Mouse (Mus musculus): ENCODE measurements around the gene Gmds. TPM values are rescaled to one million over a fixed set of nuclear protein-coding genes. Genes with fewer than 3 reads are reported as not detected.
A peak's percentile ranks its signal among the peaks of the same experiment; 100 is the strongest.

Gmds gene
- total RNA-seq, 2 experiments from 2014 or later = 5.5 to 8.8 TPM

GRCm38 (mm10) chr13:31874427-31874826, 464.1 kb downstream of the Gmds start:
- DNase-seq = no peak

DNA sequence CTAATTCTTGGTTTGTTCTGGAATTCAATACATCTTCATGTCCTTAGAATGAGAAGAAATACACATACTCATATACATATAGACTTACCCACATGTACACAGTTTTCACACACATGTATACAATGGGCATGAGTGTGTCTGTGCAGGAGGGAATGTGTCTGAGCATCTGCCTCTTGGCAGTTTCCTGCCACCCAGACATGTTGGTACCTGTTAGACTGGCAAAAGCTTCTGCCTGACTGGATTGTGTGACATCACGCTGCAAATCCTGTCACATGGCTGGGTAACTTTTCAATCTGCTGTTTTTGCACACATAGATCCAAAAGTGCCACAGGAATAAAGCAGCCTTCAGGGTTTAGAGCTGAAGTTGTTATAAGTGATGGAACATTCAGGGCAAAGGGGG, 465.3 kb downstream of the Gmds start:
- no peak for DNase-seq

DNA sequence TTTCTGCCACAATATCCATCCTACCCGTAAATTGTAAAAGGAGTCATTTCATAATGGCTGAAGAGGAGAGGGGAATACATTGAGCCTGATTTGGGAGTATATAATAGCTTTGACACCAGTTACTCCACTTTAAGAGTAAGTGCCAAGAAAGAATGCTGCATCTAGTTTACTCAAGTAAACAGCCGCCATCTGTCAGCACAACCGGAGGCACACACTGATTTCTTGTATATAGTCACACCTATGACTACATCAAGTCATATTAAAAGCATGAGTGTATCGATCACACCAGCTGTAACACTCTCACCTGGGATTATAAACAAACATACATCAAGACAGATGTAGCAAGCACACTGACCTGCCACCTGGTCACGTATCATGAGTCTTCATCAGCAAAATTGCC, 473.8 kb downstream of the Gmds start:
- DNase-seq = no peak

GRCm38 (mm10) chr13:31863461-31863860, 475.1 kb downstream of the Gmds start:
- no peak for DNase-seq

DNA sequence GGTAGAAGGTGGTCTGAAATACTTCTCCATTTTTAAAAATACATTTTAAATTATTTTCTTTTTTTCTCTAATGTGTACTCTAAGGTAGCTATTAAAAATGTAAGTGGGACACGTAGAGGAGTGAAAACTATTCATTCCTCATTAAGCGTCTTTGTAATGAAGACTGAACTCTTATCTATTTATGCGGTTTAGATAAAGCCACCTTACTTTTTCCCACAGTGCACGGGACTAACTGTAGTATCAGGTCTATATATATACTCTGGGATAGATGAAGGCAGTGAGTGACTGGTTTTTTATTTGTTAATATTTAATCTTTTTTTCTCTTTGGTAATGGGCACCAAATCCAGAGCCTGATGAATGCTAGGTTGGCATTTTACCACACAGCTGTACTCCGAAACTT, 478.3 kb downstream of the Gmds start:
- DNase-seq = no peak

- DNase-seq = no peak
Observed at GRCm38 (mm10) chr13:31854000-31854399, 484.5 kb downstream of the Gmds start.

DNA sequence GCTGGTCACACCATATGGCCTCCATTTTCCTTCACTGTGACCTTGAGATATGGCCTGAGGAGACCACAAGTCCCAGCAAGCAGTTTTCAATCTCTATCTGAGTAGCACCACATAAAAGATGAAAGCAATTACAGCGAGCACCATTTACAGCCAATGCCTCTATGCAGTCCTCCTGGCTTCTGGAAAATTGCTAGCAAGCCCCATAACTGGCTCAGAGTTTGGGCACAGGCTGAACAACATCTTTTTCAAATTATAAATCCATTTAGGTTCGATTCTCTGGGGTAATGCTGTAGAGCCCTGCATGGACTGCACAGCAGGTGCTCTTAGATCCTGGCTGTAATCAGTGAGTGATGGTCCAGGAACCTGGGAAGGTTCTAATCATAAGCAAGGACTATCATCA, 485.0 kb downstream of the Gmds start:
- no peak for DNase-seq

DNA sequence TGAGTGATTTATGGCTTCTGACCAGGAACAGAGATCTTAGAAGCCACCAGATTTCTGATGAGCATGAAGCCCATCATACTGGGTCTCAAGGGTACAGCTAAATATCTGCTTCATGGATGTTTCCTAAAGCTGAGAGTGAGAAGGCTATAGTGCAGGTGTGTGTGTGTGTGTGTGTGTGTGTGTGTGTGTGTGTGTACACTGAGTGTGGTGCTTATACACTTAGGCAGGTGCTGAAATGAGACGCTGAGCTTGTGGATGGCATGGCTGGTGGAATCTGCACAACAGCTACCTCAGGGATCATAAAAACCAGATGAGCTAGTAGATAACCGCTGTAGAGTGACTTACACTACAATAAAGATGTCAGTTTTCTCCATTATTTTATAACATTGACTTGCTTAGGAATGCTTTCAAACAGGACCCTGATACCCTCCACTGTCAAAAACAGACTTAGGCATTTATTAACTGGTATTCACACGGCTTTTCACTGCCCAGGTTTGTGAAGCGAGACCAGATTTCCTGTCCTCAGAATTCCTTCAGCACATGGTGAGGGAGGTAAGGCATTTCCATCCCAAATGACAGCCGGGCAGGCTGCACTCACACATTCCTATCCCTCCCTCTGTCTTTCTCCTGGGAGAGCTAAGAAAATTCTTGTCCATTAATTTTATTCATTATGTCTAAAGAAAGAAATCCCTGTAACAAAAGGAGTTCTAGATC, 489.1 kb downstream of the Gmds start:
- DNase-seq = no peak

DNA sequence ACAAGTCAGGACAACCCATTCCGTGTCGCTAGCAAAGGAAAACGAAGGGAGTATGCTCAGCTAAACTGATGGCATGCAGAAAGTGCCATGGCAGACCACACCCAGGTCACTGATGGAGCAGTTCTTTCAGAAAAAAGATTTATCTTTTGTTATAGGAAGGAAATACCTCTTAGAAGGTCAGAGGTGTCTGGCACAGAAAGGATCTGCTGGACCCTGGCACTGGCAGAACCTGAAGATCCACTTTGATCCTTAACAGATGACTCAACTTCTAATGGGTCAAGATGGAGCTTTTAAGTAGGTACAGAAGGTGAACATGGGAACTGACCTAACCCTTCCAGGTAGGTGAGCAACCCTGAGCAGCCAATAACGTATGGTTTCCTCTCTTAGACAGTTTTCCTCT, 502.7 kb downstream of the Gmds start:
- no peak for DNase-seq

GRCm38 (mm10) chr13:31830332-31830731, 508.2 kb downstream of the Gmds start:
- peak; percentile 40 for DNase-seq

- no peak for DNase-seq
Observed at GRCm38 (mm10) chr13:31828446-31828845, 510.1 kb downstream of the Gmds start.

- DNase-seq = no peak
Observed at GRCm38 (mm10) chr13:31827820-31828332, 510.7 kb downstream of the Gmds start.

- DNase-seq = no peak
Observed at GRCm38 (mm10) chr13:31827160-31827559, 511.4 kb downstream of the Gmds start.

DNA sequence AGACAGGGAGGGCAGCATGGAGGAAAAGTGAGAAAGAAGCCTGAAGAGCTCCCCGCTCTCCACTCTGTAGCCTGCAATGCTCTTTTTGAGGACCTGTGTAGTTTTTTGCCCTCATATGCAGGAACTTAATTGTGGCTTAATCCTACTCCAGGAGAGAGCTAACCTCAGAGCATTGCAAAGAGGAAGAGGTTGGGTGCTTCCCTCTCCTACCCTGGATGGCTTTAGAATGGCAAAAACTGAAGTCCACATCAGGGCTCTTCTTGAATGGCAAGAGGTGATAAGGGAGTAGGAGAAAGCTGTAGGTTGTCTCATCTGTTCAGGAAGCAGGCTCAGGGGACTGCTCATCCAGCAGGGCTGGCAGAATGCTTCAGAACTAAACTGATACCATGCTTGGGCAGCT, 513.4 kb downstream of the Gmds start:
- DNase-seq = no peak

GRCm38 (mm10) chr13:31823316-31823715, 515.2 kb downstream of the Gmds start:
- no peak for DNase-seq

DNA sequence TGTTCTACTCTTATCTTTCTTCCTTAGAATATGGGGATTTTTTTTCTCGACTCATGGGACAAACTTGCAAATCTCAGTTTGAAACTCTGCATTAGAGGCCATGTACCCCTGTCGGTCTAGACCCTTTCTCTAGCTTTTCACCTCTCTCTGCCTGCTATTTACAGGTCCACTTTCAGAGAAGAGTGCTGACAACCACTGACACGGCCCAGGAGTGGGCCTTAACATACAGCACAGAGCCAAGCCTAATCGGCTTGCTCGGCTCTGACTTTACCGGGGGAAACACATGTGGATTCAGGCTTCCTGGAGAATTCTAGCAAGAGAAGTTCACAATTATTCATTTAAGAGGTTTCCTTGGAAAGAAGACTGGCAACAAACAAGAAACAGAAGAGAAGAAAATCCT, 517.5 kb downstream of the Gmds start:
- DNase-seq = no peak

DNA sequence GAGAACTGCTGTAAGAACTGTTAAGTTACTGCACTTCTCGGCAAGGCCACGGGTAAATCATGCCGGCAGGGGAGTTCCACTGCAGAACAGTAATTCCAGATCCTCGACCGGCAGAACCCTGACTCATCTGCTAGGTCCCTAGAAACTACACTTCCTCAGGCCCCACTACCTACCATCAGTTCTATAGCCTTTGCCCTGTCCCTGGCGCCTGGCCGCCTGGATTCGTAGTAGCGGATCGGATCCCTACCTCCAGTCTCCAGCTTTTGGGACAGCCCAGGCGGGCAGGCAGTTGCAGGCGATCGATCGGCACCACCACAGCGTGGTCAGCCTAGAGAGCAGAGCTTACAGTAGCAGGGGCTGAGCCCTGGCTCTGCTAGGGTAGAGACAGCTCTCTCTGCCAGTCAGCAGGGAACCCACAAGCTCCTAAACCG, 517.9 kb downstream of the Gmds start:
- peak; percentile 68 for DNase-seq

DNA sequence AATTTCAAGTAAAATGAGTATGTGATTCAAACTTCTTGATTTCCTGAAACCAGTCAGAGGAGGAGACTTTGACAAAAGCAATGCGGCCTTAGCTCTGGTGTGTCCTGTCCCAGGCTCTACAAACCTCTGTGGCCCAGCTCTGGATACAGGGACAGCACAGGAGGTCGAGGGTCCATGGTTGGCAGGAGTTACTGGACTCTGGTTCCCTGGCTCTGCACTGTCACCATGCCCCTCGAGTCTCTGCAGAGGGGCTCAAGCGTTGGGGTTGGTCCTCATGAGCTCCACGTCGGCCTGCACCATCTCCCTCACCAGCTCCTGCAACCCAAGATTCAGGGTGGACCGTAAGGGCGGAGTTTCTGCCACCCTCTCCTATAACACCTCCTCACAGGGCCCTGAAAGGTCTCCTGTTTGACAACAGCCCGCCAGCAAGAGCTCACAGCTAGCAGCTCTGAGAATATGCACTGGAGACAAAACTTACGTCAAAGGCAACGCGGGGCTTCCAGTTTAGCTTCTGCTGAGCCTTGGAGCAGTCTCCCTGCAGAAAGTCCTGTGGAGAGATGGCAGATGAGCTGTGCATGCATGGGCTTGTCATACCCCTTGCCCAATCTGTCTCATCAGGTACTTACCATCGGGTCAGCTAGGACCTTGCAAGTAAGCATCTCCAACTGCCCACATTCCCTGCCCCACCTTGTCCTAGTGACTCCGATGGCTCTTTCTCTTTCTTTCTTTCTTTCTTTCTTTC, 518.7 kb downstream of the Gmds start:
- no peak for DNase-seq

DNA sequence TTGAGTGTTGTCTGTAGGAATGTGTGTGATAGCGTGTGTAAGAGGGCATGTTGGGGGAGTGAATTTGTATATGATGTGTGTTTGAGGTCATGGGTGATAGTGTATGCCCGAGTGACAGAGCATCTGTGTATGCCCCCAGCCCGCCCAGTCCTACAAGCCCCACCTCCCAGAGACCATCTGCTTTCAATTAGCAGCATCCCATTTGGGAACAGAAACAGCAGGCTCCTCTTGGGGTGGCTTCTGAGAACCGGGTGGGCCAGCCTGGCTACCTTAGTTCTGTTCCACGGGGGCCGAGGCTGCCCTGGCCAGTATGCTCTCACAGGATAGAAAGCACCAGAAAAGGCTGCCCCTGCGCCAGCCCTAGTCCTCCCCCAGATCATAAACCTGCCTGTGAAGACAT, 520.2 kb downstream of the Gmds start:
- DNase-seq = no peak

- no peak for DNase-seq
Observed at GRCm38 (mm10) chr13:31815383-31816003, 523.0 kb downstream of the Gmds start.

- DNase-seq = no peak
Observed at GRCm38 (mm10) chr13:31812701-31813100, 525.8 kb downstream of the Gmds start.

GRCm38 (mm10) chr13:31811542-31812021, 527.0 kb downstream of the Gmds start:
- DNase-seq = peak; percentile 49
